Mouse (Mus musculus) stomach, postnatal 0 days (tissue): ENCODE results near the gene Nfib.

ENCODE experiments used
- CTCF ChIP-seq: IDR thresholded peaks from 2 replicates; pipeline ENCODE4 v1.5.1; 2016; ENCODE audit warnings: antibody characterized with exemption, low read depth, mild to moderate bottlenecking, moderate library complexity
- EP300 ChIP-seq: optimal IDR thresholded peaks from 2 replicates; pipeline ENCODE3; 2016; ENCODE audit warnings: antibody characterized with exemption

DNA sequence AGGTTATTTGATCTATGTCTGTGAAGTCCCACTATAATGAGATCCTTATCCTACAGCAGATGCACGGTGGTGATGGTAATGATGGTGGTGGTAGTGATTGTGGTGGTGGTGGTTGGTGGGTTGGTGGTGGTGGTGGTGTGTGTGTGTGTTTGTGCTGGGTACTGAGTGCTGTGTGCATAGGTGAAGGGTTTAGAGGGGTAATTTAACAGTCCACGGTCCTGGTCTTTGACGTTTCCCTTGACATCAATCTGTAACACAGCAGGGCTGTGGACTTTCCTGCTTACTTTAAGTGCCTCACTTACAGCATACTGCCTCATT lies 13.6 kb downstream of the Nfib start:
- TF ChIP-seq CTCF (no peak), EP300 (no peak)
